Mouse (Mus musculus) thymus, adult 2 months (tissue): ENCODE data around the gene Epb41.

Source experiments
- CTCF ChIP-seq: fragments of 200-500 bp; IDR thresholded peaks from 2 replicates; pipeline ENCODE4 v1.5.1; 2012; ENCODE audit warnings: mild to moderate bottlenecking, control low read depth, low read length, moderate library complexity, borderline replicate concordance; ENCODE audit not compliant: control insufficient read depth, poor library complexity, insufficient read depth; ENCODE audit errors: extremely low read depth
- POLR2A ChIP-seq: fragments of 200-500 bp; IDR thresholded peaks from 2 replicates; pipeline ENCODE4 v1.6.1; 2012; ENCODE audit warnings: mild to moderate bottlenecking, low read length, control low read depth, moderate library complexity; ENCODE audit not compliant: control insufficient read depth, poor library complexity, insufficient read depth; ENCODE audit errors: extremely low read depth

DNA sequence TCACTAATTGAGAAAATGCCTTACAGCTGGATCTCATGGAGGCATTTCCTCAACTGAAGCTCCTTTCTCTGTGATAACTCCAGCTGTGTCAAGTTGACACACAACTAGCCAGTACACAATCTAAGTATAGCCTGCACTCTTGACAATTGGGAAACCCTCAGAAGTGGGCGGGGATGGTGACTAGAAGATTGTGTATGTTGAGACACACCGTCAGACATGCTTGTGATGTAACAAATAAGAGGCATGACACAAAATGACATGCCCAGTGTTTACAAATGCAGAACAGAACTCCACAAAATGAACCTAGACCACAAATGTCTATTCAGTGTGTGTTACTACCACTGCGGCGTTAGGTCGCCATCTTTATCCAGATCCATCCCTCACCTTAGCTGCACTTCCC, 178.0 kb downstream of the Epb41 start:
- TF ChIP-seq CTCF, result no peak
- no peak for TF ChIP-seq POLR2A
